Mouse (Mus musculus): Measurements from ENCODE around the gene Qprt. TPM values are rescaled to one million over a fixed set of nuclear protein-coding genes. Genes with fewer than 3 reads are reported as not detected.

The Qprt gene
- total RNA-seq (2021) = not detected

DNA sequence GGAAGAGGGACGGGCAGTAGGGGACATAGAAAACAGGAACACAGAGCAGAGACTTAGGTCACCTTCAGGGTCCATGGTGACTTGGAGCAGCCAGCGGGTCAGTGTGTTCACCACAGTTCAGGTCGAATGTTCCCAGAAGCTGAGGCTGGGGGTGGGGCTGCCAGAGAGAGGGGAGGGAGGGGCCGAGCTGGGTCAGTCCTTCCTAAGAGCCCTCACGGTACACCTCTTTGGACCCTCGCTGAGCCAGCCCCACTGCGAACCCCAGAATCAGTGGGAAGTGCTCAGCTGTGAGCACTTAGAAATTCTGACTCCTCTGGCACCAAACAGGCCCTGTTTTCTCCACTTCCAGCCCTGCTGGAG is at the start of gene Qprt:
Gene Qprt, minus strand, starts transcription at position 316 of the 360 bp plus-strand sequence.
- no peak for DNase-seq
- intact Hi-C loops (cut with DNase I) = no loop called here

DNA sequence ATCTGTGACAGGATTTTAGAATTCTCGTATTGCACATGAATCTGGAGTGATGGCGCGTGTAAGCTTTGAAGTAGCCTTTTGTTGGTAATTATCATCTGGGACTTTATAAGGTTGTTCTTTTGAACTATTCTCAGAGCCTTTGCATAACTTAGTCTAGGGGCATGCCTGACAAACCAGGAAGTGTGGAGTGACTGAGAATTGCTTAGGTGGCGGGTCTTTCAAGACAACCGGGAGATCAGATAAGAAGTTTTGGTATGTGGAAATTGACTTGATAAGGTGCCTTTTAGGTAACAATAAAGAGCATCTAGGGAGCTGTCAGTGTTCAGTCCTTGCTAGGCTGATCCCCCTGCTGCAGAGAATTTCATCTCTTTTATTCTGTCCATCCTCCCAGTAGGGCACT is 44.5 kb upstream of the Qprt start:
- intact Hi-C loops (cut with DNase I) = loop anchor here (5.0 kb wide), 1 partner anchor 34 kb away; no protein-coding TSS in a partner anchor
- DNase-seq = no peak

GRCm38 (mm10) chr7:127165607-127166493 is 43.8 kb upstream of the Qprt start:
- intact Hi-C loops (cut with DNase I) = loop anchor here (5.0 kb wide), 1 partner anchor 34 kb away; no protein-coding TSS in a partner anchor
- DNase-seq = no peak

- intact Hi-C loops (cut with DNase I) = no loop called here
These were observed 42.0 kb upstream of the Qprt start for GRCm38 (mm10) chr7:127164002-127164401.

DNA sequence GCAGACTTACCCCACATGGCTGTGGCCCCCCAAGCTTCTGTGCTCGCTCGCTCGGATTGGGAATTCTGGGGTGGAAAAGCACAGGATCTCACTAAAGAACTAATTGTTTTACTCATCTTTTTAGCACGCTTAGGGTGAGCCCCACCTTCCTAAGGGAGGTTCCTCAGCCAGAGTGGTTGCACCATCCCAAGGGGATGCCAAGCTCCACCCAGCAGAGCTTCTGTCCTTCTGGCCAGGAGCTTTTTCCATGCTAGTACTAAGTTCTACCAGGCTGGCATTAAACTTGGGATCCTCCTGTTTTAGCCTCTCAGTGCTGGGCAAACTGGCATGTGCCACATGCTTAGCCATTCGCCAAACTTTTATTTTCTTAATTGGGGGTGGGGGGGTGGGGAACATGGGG is 40.5 kb upstream of the Qprt start:
- intact Hi-C loops (cut with DNase I) = no loop called here
- no peak for DNase-seq

More at GRCm38 (mm10) chr7:127164002-127164401, 42.0 kb upstream of the Qprt start:
- DNase-seq = no peak

- intact Hi-C loops (cut with DNase I) = no loop called here
- no peak for DNase-seq
These were observed 35.5 kb upstream of the Qprt start for GRCm38 (mm10) chr7:127157548-127157947.

GRCm38 (mm10) chr7:127153477-127153876 is 31.5 kb upstream of the Qprt start:
- no peak for DNase-seq
- intact Hi-C loops (cut with DNase I) = no loop called here

DNA sequence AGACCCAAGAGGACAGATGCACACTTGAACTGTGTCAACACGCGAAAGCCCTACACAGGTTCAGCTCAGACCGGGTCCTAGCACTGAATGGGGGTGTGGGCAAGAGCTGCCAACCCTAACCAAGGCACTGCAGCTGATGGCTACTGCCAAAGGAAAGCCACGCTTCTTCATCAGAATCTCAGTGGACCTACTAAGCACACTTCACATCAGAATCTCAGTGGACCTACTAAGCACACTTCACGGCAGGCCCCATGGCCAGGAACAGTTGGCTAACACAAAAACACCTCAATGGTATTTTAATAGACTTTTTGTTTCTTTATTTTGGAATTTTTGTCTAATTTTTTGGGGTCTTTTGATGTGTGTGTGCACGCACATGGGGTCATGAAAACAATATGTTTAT is 30.4 kb upstream of the Qprt start:
- no peak for DNase-seq
- intact Hi-C loops (cut with DNase I) = no loop called here

- intact Hi-C loops (cut with DNase I) = no loop called here
- no peak for DNase-seq
These were observed 25.9 kb upstream of the Qprt start for GRCm38 (mm10) chr7:127147901-127148300.

DNA sequence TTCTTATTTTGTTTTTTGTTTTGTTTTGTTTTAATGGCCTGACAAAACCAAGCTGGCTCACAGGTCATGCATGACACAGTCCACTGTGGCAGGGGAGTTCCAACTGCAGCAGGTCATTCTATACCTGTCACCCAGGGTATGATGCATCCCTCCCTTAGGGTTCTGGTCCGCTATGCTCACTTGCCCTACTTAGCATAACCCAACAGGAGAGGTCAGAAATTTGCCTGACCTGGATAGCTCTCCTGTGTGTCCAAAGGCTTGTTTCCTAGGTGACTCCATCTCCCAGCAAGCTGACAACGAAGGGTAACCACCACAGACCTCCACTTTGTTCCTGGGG is 24.2 kb upstream of the Qprt start:
- intact Hi-C loops (cut with DNase I) = no loop called here
- DNase-seq = no peak

GRCm38 (mm10) chr7:127145387-127146266 is 23.6 kb upstream of the Qprt start:
- intact Hi-C loops (cut with DNase I) = no loop called here
- no peak for DNase-seq

DNA sequence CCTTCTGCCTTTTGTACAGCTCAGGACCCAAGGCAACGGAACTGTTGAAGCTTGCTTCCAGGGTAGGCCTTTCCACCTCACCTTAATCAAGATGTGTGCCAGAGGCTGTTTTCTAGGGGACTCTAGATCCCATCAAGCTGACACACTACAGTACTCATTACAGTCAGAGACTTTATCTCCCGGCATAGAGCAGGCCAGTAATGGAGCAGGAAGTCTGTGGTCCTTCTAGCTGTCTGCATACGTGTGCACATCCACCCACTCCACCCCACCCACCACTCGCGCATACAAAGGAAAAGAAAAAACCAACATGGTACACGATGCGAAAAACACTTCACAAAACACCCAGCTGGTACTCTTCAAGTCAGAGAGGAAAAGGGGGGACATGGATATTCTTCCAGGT is 22.4 kb upstream of the Qprt start:
- intact Hi-C loops (cut with DNase I) = no loop called here
- no peak for DNase-seq

GRCm38 (mm10) chr7:127142666-127143065 is 20.6 kb upstream of the Qprt start:
- DNase-seq = no peak
- intact Hi-C loops (cut with DNase I) = no loop called here

DNA sequence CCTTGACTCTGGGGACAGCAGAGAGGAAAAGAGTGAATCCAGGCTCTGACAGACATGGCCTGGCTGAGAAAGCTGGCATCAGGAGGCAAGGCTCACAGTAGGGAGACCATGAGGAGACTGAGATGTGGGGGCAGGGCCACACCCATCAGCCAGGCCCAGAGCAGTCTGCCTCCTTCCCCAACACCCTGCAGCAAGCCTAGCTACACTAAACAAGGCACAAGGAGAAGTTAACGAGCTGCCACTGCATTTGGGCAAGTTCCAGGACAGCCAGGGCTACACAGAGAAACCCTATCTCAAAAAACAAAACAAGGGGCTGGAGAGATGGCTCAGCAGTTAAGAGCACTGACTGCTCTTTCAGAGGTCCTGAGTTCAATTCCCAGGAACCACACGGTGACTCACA is 20.2 kb upstream of the Qprt start:
- no peak for DNase-seq
- intact Hi-C loops (cut with DNase I) = no loop called here

DNA sequence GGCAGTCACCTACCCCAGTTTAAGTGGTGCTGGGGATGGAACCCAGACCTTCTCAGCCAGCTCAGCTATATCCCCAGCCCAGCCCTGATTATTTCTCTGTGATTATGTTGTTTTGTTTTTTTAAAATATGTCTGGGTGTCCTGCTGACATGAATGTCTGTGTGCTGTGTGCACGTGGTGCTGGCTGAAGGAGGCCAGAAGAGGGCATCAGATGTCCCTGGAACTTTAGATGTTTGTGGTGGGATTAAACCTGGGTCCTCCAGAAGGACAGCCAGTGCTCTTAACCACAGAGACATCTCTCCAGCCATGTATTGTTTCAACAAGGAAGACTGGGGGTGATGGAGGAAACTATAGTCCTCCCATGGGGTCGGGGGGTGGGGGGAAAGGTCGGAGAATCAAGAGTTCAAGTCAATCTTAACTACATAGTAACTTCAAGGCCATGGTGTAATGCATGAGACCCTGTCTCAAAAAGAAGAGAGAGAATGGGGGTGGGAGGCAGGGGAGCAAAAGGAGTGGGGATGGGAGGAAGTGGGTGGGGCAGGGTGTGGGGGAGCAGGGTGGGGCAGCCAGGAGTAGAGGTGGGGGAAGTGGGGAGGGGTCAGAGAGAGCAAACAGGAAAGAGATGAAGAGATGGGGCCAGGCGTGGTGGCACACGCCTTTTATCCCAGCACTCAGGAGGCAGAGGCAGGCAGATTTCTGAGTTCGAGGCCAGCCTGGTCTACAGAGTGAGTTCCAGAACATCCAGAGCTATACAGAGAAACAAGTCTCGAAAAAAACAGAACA is 18.8 kb upstream of the Qprt start:
- intact Hi-C loops (cut with DNase I) = no loop called here
- no peak for DNase-seq

DNA sequence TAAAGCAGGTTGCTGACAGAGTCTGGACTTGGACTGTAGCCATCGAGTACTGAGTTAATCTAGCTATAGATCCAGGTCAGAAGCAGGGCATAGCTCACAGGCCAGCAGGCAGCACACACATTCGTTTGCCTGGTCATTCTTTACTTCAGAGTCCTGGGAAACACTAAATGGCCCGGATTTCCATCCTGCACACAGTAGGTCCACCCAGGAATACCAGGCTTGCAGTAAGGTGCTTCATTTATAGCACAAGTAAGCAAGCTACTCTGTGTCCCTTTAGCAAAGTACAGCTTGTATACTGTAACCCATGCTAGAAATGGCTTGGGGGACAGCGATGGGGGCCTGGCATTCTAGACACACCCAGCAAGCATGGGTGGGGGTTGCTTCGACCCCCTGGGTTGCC is 17.5 kb upstream of the Qprt start:
- intact Hi-C loops (cut with DNase I) = no loop called here
- no peak for DNase-seq

- intact Hi-C loops (cut with DNase I) = no loop called here
- DNase-seq = no peak
These were observed 17.1 kb upstream of the Qprt start for GRCm38 (mm10) chr7:127139100-127139499.

DNA sequence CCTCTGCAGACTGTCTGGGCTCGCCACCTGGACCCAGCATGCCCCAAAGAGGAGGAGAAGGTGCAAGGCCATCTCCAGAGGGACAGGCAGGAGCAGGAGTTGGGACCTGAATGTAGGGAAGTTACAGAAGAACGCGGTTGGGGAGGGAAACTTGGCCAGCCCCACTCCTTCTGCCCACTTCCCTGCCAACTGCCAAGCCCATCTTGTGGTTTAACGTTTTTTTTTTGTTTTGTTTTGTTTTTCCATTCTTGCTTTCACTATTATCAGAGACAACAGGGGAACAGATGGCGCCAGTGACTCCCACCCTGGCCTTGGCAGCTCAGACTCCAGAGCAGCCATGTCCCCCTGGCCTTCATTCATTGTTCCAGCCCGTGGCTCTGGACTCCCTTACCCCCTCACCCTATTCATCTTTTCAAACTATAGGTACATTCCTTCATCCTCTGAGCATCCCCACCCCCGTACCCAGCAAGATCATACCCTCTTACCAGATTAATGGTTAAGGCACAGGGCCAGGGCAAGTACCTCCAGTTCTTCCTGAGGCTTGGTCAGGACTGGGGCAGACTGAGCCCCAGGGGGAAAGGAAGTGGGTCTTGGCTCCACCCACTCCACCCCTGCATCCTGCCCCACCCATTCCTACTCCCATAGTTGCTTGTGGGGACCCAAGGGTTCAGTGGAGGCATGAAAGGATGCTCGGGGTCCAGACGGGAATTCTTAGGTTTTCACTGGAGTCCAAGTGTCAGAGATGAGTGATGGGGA is 15.4 kb upstream of the Qprt start, which contains the start of gene Spn:
Gene Spn, minus strand, starts transcription at position 562 of the 756 bp plus-strand sequence.
- intact Hi-C loops (cut with DNase I) = no loop called here
- DNase-seq = no peak

DNA sequence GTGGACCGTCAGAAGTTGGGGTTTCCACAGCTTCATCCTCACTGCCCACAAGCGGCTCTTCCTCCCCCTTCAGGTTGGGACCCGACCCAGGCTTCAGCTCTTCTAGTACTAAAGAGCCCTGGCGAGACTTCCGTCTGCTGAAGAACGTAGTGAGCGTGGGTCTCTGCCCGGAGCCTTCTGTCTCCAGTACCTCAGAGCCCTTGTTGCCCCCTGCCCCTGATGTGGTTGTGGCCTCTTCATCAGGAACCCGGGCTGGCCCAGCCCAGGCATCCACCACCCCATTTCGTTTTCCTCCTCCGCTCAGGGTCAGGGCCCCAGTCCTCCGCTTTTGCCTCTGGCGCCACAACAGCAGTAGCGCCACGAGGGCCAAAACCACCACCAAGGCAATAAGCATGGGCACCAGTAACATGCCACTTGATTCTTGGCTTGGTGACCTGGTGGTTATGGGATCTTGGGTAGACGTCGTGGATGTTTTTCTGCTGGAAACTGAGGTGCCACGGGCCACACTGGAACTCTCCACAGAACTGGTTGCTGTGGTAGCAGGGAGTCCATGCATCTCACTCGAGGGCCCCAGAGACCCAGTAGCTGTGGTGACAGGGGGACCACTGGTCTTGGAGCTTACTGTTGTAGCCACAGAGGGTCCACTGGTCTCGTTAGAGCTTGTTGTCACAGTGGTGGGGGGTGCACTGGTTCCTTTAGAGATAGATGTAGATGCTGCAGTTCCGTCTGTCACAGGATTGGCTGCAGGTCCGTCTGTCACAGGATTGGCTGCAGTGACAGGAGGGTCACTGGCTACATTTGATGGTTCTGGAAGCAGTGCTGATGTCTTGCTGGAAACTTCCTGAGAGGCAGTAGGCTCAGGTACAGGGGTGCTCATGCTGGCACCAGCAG is 14.4 kb upstream of the Qprt start:
- intact Hi-C loops (cut with DNase I) = no loop called here
- no peak for DNase-seq
